Mouse (Mus musculus) stomach, embryonic 14.5 days (tissue): ENCODE data around the gene Vps54. TPM values are rescaled to one million over a fixed set of nuclear protein-coding genes. Genes with fewer than 3 reads are reported as not detected.
"Not testable (repeated sequence)": the region's sequence is repeated elsewhere in the genome, so short reads cannot be mapped to it uniquely, and the experiment has no call there.

ENCODE experiments used
- ATAC-seq: fragments of 200-750 bp; cut with Nextera tagmentation; 2 replicates; pipeline ENCODE4 v1.8.0; 2017; ENCODE audit warnings: low read depth, moderate TSS enrichment; ENCODE audit not compliant: insufficient number of reproducible peaks, insufficient read depth, low FRiP score
- H3K27ac ChIP-seq: fragments of 300-500 bp; sonication (generic); 2 replicates; pipeline ENCODE4 v1.5.1; 2014; ENCODE audit warnings: mild to moderate bottlenecking, low read length, moderate library complexity, mixed read lengths
- H3K27me3 ChIP-seq: fragments of 300-500 bp; sonication (generic); 2 replicates; pipeline ENCODE4 v1.6.1; 2014; ENCODE audit warnings: low read length, control low read depth, mixed read lengths; ENCODE audit not compliant: control insufficient read depth, insufficient read depth
- H3K36me3 ChIP-seq: fragments of 300-500 bp; sonication (generic); 2 replicates; pipeline ENCODE4 v1.6.1; 2014; ENCODE audit warnings: mild to moderate bottlenecking, control low read depth, low read length, moderate library complexity, mixed read lengths; ENCODE audit not compliant: control insufficient read depth, insufficient read depth
- H3K4me1 ChIP-seq: fragments of 300-500 bp; sonication (generic); 2 replicates; pipeline ENCODE4 v1.6.1; 2014; ENCODE audit warnings: low read length, control low read depth, mixed read lengths; ENCODE audit not compliant: control insufficient read depth, insufficient read depth
- H3K4me2 ChIP-seq: fragments of 300-500 bp; sonication (generic); replicated peaks from 2 replicates; pipeline ENCODE4 v1.6.1; 2014; ENCODE audit warnings: low read depth, low read length, control low read depth
- H3K4me3 ChIP-seq: fragments of 300-500 bp; sonication (generic); 2 replicates; pipeline ENCODE4 v1.5.1; 2014; ENCODE audit warnings: low read depth, low read length, control low read depth
- H3K9ac ChIP-seq: fragments of 300-500 bp; sonication (generic); replicated peaks from 2 replicates; pipeline ENCODE4 v1.6.1; 2014; ENCODE audit warnings: low read depth, mild to moderate bottlenecking, control low read depth, low read length, moderate library complexity, mixed read lengths
- H3K9me3 ChIP-seq: fragments of 300-500 bp; sonication (generic); 2 replicates; pipeline ENCODE4 v1.6.1; 2016; ENCODE audit warnings: low read depth, low read length, control low read depth; ENCODE audit not compliant: control insufficient read depth
- WGBS: fragments of 180-500 bp; shearing (Covaris S2); extraction: QIAGEN DNeasy Blood & Tissue Kit; methylation state at CpG from one replicate; pipeline ENCODE4 v1.1.7; 2014; 5-methylcytosine and 5-hydroxymethylcytosine counted together
- polyA plus RNA-seq: library from polyadenylated mRNA; unstranded; fragments of >200 nt; fragmentation: Nextera tagmentation; extraction: Ambion mirVana; gene quantifications from 2 replicates; pipeline ENCODE4 v1.2.1, GENCODE M21; 2014

Vps54 gene
- polyA plus RNA-seq: 17.0 and 17.1 TPM in 2 replicates

DNA sequence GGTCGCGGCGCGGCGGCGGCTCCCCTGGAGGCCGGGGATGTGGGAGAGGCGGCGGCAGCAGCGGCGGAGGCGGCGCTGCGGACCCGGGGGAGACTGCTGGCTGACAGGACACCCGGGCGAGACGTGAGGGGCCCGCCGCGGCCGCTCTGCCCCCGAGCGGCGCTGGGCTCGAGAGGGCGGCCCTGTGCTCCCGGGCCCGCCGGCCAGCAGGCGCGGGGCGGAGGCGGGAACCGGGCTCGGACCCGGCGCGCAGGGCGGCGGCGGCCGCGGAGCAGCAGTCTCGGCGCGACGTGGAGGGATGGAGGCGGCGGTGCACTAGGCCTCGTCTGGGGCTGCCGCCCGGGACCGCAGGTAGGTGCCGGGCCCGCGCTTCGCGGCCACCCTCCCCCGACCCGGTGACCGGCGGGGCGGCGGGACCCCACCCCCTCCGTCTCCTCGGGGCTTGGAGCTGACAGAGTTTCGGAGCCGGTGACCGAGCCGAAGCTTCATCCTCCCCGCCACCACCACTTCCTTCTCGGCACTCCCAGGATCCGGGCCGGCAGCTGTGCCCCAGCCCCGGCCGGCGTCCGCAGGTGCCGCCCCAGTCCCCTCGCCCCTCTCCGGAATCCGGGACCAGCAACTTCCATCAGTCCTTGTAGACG lies at the start of gene Vps54:
Gene Vps54, plus strand, starts transcription at position 261 of the 641 bp plus-strand sequence.
- H3K9me3 ChIP-seq: no peaks in the 10 kb centered on the region
- ATAC-seq: peak; percentile 79
- H3K27me3 ChIP-seq: no peaks in the 10 kb centered on the region
- 0% methylated on average over 35 of the region's 84 CpGs for WGBS
- peak within 1 kb of the TSS; percentile 63 for H3K4me2 ChIP-seq
- peak within 1 kb of the TSS; percentile 95 for H3K27ac ChIP-seq
- peak within 1 kb of the TSS; percentile 98 for H3K9ac ChIP-seq
- H3K4me1 ChIP-seq: peaks cover 10% of the 10 kb centered on the region
- peak within 1 kb of the TSS; percentile 89 for H3K4me3 ChIP-seq
- H3K36me3 ChIP-seq: no peaks in the 10 kb centered on the region

DNA sequence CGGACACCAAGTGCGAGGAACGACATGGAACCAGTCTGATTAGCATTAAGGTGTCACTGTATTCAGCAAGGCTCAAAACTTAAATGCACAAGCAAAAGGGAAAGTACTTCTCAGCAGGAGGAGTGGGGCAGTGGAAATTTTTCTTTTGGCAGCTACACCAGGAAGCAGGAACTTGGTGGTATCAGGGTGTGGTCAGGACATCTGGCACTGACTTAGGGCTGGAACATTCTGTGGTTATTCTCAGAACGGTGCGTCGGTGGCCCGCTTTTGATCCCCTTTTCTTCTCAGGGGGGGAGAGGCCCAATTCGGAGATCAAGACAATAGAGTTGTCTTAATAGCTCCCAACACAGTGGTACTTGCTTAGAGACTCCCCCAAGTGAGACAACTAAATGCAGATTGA lies 47.3 kb upstream of the Vps54 start:
- H3K36me3 ChIP-seq, H3K4me3 ChIP-seq, H3K4me2 ChIP-seq, ATAC-seq, H3K4me1 ChIP-seq, H3K27ac ChIP-seq, H3K9me3 ChIP-seq, H3K27me3 ChIP-seq, H3K9ac ChIP-seq: not testable (repeated sequence)
- WGBS: 90% methylated on average over 8 of the region's 8 CpGs

DNA sequence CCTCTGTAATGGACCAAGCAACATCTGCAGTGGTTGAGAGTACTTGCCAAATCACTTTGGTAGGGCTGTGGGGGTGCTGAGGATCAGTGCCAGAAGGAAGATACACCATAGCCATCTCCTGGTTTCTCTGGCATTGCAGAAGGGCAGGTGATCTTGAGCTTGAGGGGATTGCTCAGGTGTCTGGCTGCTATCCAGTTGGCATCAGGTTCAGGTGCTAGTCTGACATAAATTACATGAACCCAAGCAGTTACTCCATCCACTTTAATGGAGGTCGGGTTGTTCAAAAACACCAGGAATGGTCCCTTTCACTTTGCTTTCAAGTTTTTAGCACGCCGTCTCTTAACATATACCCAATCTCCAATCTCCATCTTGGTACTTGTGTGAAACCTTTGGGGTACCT lies 44.2 kb upstream of the Vps54 start:
- H3K27me3 ChIP-seq: no peaks in the 10 kb centered on the region
- ATAC-seq: no peak

DNA sequence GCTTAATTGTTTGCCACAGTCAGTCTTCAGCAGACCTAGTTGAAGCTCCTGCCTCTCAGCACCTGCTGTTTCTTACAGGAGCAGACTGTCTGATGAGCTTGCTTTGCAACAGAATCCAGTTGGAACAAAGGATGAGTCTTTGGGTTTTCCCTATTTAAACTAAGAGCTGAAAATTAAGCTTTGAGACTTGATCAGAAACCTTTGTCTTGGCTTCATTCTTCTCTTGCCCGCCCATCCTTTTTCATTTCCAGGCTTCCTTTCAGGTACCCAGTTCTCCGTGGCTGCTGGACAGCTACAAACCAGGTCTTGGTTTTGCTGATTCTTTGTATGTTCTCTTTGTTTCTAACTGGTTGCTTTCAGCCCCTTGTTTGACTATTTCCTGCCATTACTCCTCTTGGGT lies 30.0 kb upstream of the Vps54 start:
- Histone ChIP-seq H3K27me3 (no peaks in the 10 kb centered on the region), H3K9ac (no peak overlapping the region), H3K4me3 (no peak overlapping the region), H3K36me3 (no peaks in the 10 kb centered on the region), H3K9me3 (no peaks in the 10 kb centered on the region), H3K27ac (no peak overlapping the region), H3K4me1 (no peaks in the 10 kb centered on the region), H3K4me2 (no peak overlapping the region)
- ATAC-seq: no peak
- WGBS: 81% methylated on average over 2 of the region's 2 CpGs

More for the DNA sequence above, 44.2 kb upstream of the Vps54 start:
- no peaks in the 10 kb centered on the region for H3K4me1 ChIP-seq
- H3K36me3 ChIP-seq: no peaks in the 10 kb centered on the region
- no peaks in the 10 kb centered on the region for H3K9me3 ChIP-seq
- H3K9ac ChIP-seq: no peak overlapping the region
- no peak overlapping the region for H3K4me3 ChIP-seq
- H3K27ac ChIP-seq: no peak overlapping the region
- H3K4me2 ChIP-seq: no peak overlapping the region
- 91% methylated on average over 3 of the region's 3 CpGs for WGBS

DNA sequence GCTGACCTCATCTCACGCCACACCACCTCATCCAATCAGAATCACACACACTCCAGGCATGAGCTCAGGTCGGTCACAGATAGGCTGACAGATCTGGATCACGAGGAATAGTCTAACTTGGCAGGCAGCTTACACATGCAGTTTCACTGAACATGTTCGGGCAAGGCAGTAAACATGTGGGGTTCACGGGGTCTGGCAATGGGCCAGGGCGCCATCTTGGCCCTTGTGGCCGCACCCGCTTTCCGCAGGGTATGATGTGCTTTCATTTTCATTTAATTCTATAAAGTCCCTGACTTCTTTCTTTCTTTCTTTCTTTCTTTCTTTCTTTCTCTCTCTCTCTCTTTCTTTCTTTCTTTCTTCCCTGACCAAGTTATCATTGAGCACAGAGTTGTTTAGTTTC lies 29.4 kb upstream of the Vps54 start:
- not testable (repeated sequence) for H3K27ac ChIP-seq, H3K9me3 ChIP-seq, H3K4me1 ChIP-seq, H3K4me2 ChIP-seq, ATAC-seq, H3K4me3 ChIP-seq, H3K36me3 ChIP-seq, H3K9ac ChIP-seq, H3K27me3 ChIP-seq
- WGBS: 93% methylated on average over 9 of the region's 9 CpGs

DNA sequence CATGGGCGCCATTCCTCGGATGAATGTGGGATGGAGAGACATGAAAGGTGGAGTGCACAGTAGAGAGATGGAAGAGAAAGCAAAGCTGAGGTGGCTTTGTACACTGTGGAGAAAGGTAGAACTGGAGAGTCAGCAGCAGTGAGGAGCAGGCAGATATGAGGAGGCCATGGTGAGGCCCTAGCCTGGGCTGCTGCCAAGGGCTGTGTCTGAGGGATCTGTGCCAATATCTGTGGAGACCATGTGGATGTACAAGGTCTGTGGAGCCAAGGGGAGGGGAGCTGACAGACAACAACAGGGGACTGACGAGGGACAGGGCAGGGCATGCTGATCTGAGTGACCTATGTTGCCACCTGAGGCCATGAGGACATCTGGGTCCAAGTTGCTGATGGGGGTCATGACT lies 21.7 kb upstream of the Vps54 start:
- Histone ChIP-seq H3K9ac (no peak overlapping the region), H3K4me2 (no peak overlapping the region), H3K27ac (no peak overlapping the region), H3K9me3 (no peaks in the 10 kb centered on the region), H3K4me1 (no peaks in the 10 kb centered on the region), H3K4me3 (no peak overlapping the region), H3K36me3 (no peaks in the 10 kb centered on the region), H3K27me3 (no peaks in the 10 kb centered on the region)
- 86% methylated on average over 3 of the region's 3 CpGs for WGBS
- no peak for ATAC-seq

DNA sequence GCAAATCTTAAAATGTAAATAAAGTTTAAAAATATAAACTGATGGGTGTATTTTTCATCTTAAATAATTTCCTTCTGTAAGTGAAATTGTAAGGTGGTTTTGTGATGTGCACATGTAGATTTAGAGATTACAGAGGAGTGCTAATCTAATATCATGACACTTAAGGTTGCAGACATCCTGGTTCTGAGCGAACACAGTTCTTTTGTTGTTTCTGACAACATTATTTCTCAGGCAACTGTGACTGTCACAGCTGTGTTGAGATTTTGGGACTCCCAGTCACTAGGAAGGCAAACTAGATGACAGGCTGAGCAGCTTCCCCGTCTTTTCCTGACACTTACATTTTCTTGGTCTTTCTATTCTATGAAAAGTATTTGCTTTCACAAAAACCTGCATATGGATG lies 19.8 kb upstream of the Vps54 start:
- no peaks in the 10 kb centered on the region for H3K36me3 ChIP-seq
- H3K27me3 ChIP-seq: no peaks in the 10 kb centered on the region
- 66% methylated on average over 2 of the region's 2 CpGs for WGBS
- no peak overlapping the region for H3K9ac ChIP-seq
- ATAC-seq: no peak
- H3K4me2 ChIP-seq: no peak overlapping the region
- H3K4me3 ChIP-seq: no peak overlapping the region
- no peaks in the 10 kb centered on the region for H3K4me1 ChIP-seq
- no peak overlapping the region for H3K27ac ChIP-seq
- no peaks in the 10 kb centered on the region for H3K9me3 ChIP-seq

DNA sequence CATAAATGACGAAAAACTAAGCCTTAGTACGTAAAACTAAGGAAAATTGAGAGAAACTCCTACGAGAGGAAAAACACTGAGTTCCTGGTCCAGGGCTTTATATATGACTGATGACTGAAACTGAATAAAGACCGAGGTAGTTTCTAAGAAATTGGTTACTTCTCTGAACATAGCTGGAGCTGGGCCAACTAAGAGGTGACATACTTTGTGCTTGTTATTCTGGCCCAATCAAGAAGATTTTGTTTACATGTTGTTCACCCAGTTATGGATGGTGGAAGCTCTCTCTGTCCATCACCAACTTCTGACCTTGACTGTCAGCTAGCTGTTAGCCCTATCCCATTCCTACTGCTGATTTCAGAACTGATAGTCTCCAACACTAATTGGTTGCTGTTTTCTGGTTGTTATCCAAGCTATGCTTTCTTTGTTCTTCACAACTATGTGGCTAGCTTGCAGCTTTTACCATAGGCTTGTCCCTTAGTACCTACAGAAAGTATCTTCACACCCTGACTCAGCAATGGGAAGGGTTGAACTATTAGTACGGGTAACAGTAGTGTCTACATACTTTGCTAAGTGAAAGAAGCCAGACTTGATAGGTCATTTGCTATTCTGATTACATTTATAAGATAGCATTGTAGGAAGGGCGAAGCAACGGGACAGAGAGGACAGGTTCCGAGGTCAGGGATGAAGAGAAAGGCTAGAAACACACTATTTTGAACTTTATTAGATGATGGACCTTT lies 19.1 kb upstream of the Vps54 start:
- Histone ChIP-seq H3K9ac (no peak overlapping the region), H3K4me3 (no peak overlapping the region), H3K4me2 (no peak overlapping the region), H3K36me3 (no peaks in the 10 kb centered on the region), H3K4me1 (no peaks in the 10 kb centered on the region), H3K27me3 (no peaks in the 10 kb centered on the region), H3K9me3 (no peaks in the 10 kb centered on the region), H3K27ac (no peak overlapping the region)
- WGBS: 87% methylated on average over 8 of the region's 8 CpGs
- no peak for ATAC-seq
